Mouse (Mus musculus) layer of hippocampus, adult 2 months (tissue): ENCODE data around the gene Dthd1. TPM values are rescaled to one million over a fixed set of nuclear protein-coding genes. Genes with fewer than 3 reads are reported as not detected.

Experiments used
- DNase-seq, 2 experiments: peaks; one replicate each; pipeline ENCODE4 v3.0.0; 2022; ENCODE audit warnings: low spot score in 2 of 2
- H3K27ac ChIP-seq: fragments of 200-600 bp; 2 replicates; pipeline ENCODE4 v1.8.1; 2022
- H3K4me3 ChIP-seq: fragments of 200-600 bp; 2 replicates; pipeline ENCODE4 v1.8.1; 2022; ENCODE audit warnings: mild to moderate bottlenecking
- CTCF ChIP-seq: fragments of 200-600 bp; conservative IDR thresholded peaks from 2 replicates; pipeline ENCODE4 v1.8.1; 2022; ENCODE audit warnings: antibody characterized with exemption, mild to moderate bottlenecking, moderate library complexity
- total RNA-seq, 2 experiments: library from RNA; stranded (reverse); gene quantifications; 2 replicates each; pipeline ENCODE4 v1.2.3; 2021

Dthd1 gene
- total RNA-seq, 2 experiments from 2014 or later: 0.15 TPM; not detected in 1

GRCm38 (mm10) chr5:62909074-62909473, 95.5 kb downstream of the Dthd1 start:
- H3K27ac ChIP-seq: no peak overlapping the region
- H3K4me3 ChIP-seq: no peak overlapping the region
- TF ChIP-seq CTCF: no peak
- DNase-seq: no peak

- no peak for TF ChIP-seq CTCF
- Histone ChIP-seq H3K4me3 (no peak overlapping the region), H3K27ac (no peak overlapping the region)
- DNase-seq: no peak
These were observed 111.0 kb downstream of the Dthd1 start for GRCm38 (mm10) chr5:62924616-62925015.

Other genes starting within 250 kb of the Dthd1 start
- 10 to 100 TPM; 48.6 to 49.8 TPM for gene Arap2, start 47.7 kb upstream of the Dthd1 start, total RNA-seq